Mouse (Mus musculus): Measurements from ENCODE around the gene Majin. TPM values are rescaled to one million over a fixed set of nuclear protein-coding genes. Genes with fewer than 3 reads are reported as not detected.

Gene Majin
- polyA plus RNA-seq, 1 experiment from 2014 or later, result 0.12 TPM

DNA sequence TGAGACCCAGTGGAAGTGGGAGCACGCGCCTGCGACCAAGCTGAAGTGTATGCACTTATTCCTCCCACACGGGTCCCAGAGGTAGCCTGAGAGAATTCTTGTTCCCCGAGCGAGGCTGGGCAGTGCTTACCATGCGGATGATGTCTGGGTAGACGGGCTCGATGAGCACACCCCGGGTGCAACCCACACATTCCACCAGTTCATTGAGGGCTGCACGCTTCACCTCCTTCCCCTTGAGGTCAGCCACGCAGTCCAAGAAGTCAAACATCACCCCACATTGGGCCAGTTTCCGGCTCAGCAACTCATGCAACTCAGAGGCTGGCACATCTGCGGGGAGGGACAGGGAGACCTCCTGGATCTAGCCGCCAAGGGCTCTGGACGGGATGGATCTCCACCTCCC, 49.5 kb downstream of the Majin start:
- no peaks in the 10 kb centered on the region for H3K9me3 ChIP-seq
- H3K4me1 ChIP-seq (replicated peaks), result peaks cover 30% of the 10 kb centered on the region
- no peaks in the 10 kb centered on the region for H3K27me3 ChIP-seq (ENCODE audit: insufficient read depth, poor library complexity, severe bottlenecking)
- H3K36me3 ChIP-seq, result peaks cover 50% of the 10 kb centered on the region
- no peak overlapping the region for H3K4me3 ChIP-seq
- no peak for DNase-seq (ENCODE audit: low spot score)
- no peak overlapping the region for H3K27ac ChIP-seq
- WGBS, result 87% methylated on average over 16 of the region's 16 CpGs

DNA sequence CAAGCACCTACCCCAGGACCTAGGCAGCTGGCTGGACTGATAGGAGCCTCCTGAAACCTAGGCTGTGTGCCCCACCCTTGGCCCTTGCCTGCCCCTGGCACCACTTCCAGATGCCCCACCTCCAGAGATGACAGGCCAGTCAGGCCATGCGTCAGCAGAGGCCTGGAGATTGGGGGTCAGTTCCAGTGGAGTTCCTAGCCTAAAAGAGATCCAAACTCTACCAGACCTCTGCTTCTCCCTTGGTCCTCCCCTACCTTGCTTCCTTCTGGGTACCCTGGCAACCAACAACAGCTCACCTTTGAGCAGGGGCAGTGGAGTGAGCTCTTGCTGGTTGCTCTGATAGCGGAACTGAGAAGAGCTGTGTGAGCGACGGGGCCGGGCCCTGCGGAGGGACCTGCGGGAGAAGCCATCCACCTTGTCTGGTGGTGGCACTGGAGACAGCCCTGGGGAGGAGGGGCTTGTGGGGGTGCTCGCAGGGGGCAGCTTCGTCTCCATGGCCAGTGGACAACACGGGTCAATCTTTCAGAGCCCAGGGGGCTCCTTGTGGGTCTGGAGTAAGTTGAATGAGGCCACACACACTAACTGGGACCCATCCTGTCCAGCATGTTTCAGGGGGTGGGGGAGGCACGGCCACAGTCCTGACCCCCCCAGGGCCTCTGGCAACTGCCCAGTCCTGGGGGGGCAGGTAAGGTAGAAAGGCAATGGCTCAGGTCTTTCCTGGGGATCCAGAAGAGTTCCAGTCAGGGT, 50.3 kb downstream of the Majin start:
- Histone ChIP-seq H3K9me3 (no peaks in the 10 kb centered on the region), H3K4me3 (peak overlapping the region; percentile 90), H3K4me1 (replicated peaks) (peaks cover 30% of the 10 kb centered on the region), H3K36me3 (peaks cover 41% of the 10 kb centered on the region), H3K27me3 (ENCODE audit: insufficient read depth, poor library complexity, severe bottlenecking) (no peaks in the 10 kb centered on the region), H3K27ac (peak overlapping the region; percentile 96)
- no peak for DNase-seq (ENCODE audit: low spot score)
- 62% methylated on average over 11 of the region's 11 CpGs for WGBS

- DNase-seq (ENCODE audit: low spot score), result peak; percentile 91
- Histone ChIP-seq H3K27me3 (ENCODE audit: insufficient read depth, poor library complexity, severe bottlenecking) (no peaks in the 10 kb centered on the region), H3K9me3 (no peaks in the 10 kb centered on the region), H3K4me3 (peak within 1 kb of the TSS; percentile 90), H3K36me3 (peaks cover 33% of the 10 kb centered on the region), H3K4me1 (replicated peaks) (peaks cover 30% of the 10 kb centered on the region), H3K27ac (peak within 1 kb of the TSS; percentile 96)
- 2% methylated on average over 48 of the region's 48 CpGs for WGBS
Measured at GRCm38 (mm10) chr19:6235084-6236052, 51.2 kb downstream of the Majin start, which contains the start of gene Ppp2r5b. TSS of gene Ppp2r5b (minus strand) at chr19:6235872.

GRCm38 (mm10) chr19:6236053-6236441, 51.9 kb downstream of the Majin start:
- H3K4me1 ChIP-seq (replicated peaks), result peaks cover 30% of the 10 kb centered on the region
- H3K4me3 ChIP-seq, result peak overlapping the region; percentile 90
- peak overlapping the region; percentile 96 for H3K27ac ChIP-seq
- DNase-seq (ENCODE audit: low spot score), result peak; percentile 93
- WGBS, result 0% methylated on average over 9 of the region's 9 CpGs
- peaks cover 26% of the 10 kb centered on the region for H3K36me3 ChIP-seq
- no peaks in the 10 kb centered on the region for H3K27me3 ChIP-seq (ENCODE audit: insufficient read depth, poor library complexity, severe bottlenecking)
- no peaks in the 10 kb centered on the region for H3K9me3 ChIP-seq

GRCm38 (mm10) chr19:6236842-6237241, 52.7 kb downstream of the Majin start:
- Histone ChIP-seq H3K27ac (peak overlapping the region; percentile 96), H3K4me3 (peak overlapping the region; percentile 90; the same call in 1 of the 2 replicates), H3K9me3 (no peaks in the 10 kb centered on the region), H3K36me3 (peaks cover 18% of the 10 kb centered on the region), H3K4me1 (replicated peaks) (peaks cover 33% of the 10 kb centered on the region), H3K27me3 (ENCODE audit: insufficient read depth, poor library complexity, severe bottlenecking) (no peaks in the 10 kb centered on the region)
- DNase-seq (ENCODE audit: low spot score), result no peak
- WGBS, result 72% methylated on average over 7 of the region's 7 CpGs

- Histone ChIP-seq H3K4me3 (no peak overlapping the region), H3K27ac (no peak overlapping the region), H3K4me1 (replicated peaks) (peaks cover 51% of the 10 kb centered on the region), H3K27me3 (ENCODE audit: insufficient read depth, poor library complexity, severe bottlenecking) (no peaks in the 10 kb centered on the region), H3K9me3 (no peaks in the 10 kb centered on the region), H3K36me3 (peaks cover 2% of the 10 kb centered on the region; the same call in 1 of the 2 replicates)
- DNase-seq (ENCODE audit: low spot score), result no peak
Measured at GRCm38 (mm10) chr19:6238740-6239139, 54.6 kb downstream of the Majin start.

DNA sequence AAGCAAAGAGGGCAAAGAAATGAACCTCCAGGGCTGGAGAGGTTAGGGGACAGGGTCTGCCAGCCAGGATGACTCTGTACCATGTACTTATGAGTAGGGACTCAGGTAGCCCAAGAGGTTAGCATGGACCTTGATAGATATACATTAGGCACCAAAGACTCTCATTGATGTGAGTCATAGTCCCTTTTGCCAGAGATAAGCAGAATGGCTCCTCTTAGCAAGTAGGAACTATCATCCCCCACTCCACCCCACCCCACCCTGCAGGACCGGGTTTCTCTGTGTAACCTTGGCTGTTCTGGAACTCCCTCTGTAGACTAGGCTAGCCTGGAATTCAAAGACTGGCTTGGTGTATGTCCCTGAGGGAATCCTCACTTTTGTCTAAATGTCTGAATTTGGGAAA, 55.9 kb downstream of the Majin start:
- peaks cover 13% of the 10 kb centered on the region for H3K36me3 ChIP-seq
- WGBS, result 61% methylated on average over 1 of the region's 1 CpGs
- H3K4me3 ChIP-seq, result no peak overlapping the region
- no peak overlapping the region for H3K27ac ChIP-seq
- no peak for DNase-seq (ENCODE audit: low spot score)
- H3K27me3 ChIP-seq (ENCODE audit: insufficient read depth, poor library complexity, severe bottlenecking), result no peaks in the 10 kb centered on the region
- H3K4me1 ChIP-seq (replicated peaks), result peaks cover 37% of the 10 kb centered on the region
- H3K9me3 ChIP-seq, result no peaks in the 10 kb centered on the region

DNA sequence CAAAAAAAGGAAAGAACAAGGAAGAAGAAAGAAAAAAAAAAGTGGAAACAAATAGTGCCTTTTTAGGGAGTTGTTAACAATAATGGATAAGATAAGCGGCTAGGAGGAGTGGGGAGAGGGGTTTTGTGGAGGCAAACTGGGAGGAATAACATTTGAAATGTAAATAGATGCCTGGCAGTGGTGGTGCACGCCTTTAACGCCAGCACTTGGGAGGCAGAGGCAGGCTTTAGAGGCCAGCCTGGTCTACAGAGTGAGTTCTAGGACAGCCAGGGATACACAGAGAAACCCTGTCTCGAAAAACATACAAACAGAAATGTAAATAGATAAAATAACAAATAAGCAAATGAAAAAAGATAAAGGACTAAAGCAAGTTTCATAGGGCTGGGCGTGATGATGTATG, 56.5 kb downstream of the Majin start:
- DNase-seq (ENCODE audit: low spot score), result no peak
- Histone ChIP-seq H3K27me3 (ENCODE audit: insufficient read depth, poor library complexity, severe bottlenecking) (no peaks in the 10 kb centered on the region), H3K9me3 (no peaks in the 10 kb centered on the region), H3K36me3 (peaks cover 19% of the 10 kb centered on the region), H3K27ac (peak overlapping the region; percentile 67), H3K4me1 (replicated peaks) (peaks cover 31% of the 10 kb centered on the region), H3K4me3 (peak overlapping the region; percentile 91)
- WGBS, result 38% methylated on average over 5 of the region's 5 CpGs

- peaks cover 24% of the 10 kb centered on the region for H3K4me1 ChIP-seq (replicated peaks)
- WGBS, result under 1% methylated on average over 55 of the region's 55 CpGs
- peaks cover 26% of the 10 kb centered on the region for H3K36me3 ChIP-seq
- peak within 1 kb of the TSS; percentile 91 for H3K4me3 ChIP-seq
- peak; percentile 98 for DNase-seq (ENCODE audit: low spot score)
- H3K9me3 ChIP-seq, result no peaks in the 10 kb centered on the region
- H3K27me3 ChIP-seq (ENCODE audit: insufficient read depth, poor library complexity, severe bottlenecking), result no peaks in the 10 kb centered on the region
- H3K27ac ChIP-seq, result peak within 1 kb of the TSS; percentile 89
Measured at GRCm38 (mm10) chr19:6241274-6242107, 57.3 kb downstream of the Majin start, which contains the start of gene Atg2a. TSS of gene Atg2a (plus strand) at chr19:6241668.

DNA sequence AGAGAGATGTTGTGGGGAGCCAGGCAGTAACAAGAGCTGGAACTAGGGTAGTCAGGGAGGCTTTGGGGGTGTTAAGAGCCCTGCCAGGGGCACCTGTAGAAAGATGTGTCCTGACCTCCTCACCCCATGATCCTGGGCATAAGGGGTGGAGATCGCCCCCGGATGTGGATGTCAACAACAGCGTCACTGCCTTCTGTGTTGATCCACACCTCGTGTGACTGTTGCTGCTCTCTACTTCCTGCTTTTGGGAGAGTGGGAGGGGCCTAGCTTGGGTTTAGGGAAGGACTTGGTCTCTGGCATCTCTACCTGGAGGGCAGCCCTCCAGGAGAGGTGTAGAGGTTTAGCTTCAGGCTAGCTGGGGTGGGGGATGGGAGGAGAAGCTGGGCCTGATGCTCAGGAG, 58.1 kb downstream of the Majin start:
- Histone ChIP-seq H3K9me3 (no peaks in the 10 kb centered on the region), H3K4me3 (peak overlapping the region; percentile 91), H3K36me3 (peaks cover 34% of the 10 kb centered on the region), H3K27me3 (ENCODE audit: insufficient read depth, poor library complexity, severe bottlenecking) (no peaks in the 10 kb centered on the region), H3K4me1 (replicated peaks) (peaks cover 22% of the 10 kb centered on the region), H3K27ac (peak overlapping the region; percentile 89)
- 1% methylated on average over 4 of the region's 4 CpGs for WGBS
- DNase-seq (ENCODE audit: low spot score), result peak; percentile 23

DNA sequence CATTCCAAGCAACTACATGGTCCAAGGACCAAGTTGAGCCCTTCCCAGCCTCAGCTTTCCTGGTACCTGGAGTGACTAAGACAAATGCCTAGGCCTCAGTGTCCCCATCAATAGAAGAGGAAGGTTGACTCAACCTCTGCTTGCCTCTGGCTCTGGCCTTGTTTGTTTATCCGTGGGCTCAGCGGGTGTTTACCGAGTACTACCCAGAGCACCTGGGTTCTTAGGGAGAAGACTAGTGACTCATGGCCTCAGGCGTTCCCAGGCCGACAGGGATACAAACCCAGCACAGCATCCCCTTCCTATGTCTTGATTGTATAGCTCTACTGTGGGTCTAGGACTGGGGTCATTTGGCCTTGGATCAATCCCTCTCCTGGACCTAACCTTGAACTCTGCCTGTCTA, 59.0 kb downstream of the Majin start:
- WGBS, result 83% methylated on average over 5 of the region's 5 CpGs
- no peak overlapping the region for H3K4me3 ChIP-seq

GRCm38 (mm10) chr19:6245806-6246205, 61.6 kb downstream of the Majin start:
- 94% methylated on average over 1 of the region's 1 CpGs for WGBS

More for the DNA sequence above, 59.0 kb downstream of the Majin start:
- Histone ChIP-seq H3K27me3 (ENCODE audit: insufficient read depth, poor library complexity, severe bottlenecking) (no peaks in the 10 kb centered on the region), H3K9me3 (no peaks in the 10 kb centered on the region), H3K27ac (no peak overlapping the region), H3K4me1 (replicated peaks) (peaks cover 22% of the 10 kb centered on the region), H3K36me3 (peaks cover 44% of the 10 kb centered on the region)
- no peak for DNase-seq (ENCODE audit: low spot score)

More at GRCm38 (mm10) chr19:6245806-6246205, 61.6 kb downstream of the Majin start:
- no peak overlapping the region for H3K27ac ChIP-seq
- H3K4me1 ChIP-seq (replicated peaks), result peaks cover 22% of the 10 kb centered on the region
- H3K27me3 ChIP-seq (ENCODE audit: insufficient read depth, poor library complexity, severe bottlenecking), result no peaks in the 10 kb centered on the region
- no peaks in the 10 kb centered on the region for H3K9me3 ChIP-seq
- H3K4me3 ChIP-seq, result no peak overlapping the region
- no peak for DNase-seq (ENCODE audit: low spot score)
- H3K36me3 ChIP-seq, result peaks cover 67% of the 10 kb centered on the region
